In genomic region chr5:124943793-124944383, GRCm38 (mm10) we compare ENCODE assay signal across 9 mouse cellular contexts. TPM values are rescaled to one million over a fixed set of nuclear protein-coding genes. Genes with fewer than 3 reads are reported as not detected.
DNase-seq lines count a peak whose midpoint lies in the region; ATAC-seq lines count a peak whose summit lies in the region.
"Had no signal": no experiment of that assay in that cellular context is flagged by ENCODE, and none has a peak within 500 bp of the region (broad histone marks: within the 10 kb centered on the region; RNA-seq: fewer than 3 reads in every experiment).

No protein-coding gene starts in this region.

- 0 out of 2 replicates have a peak, but pooled peaks cover 5% of the 10 kb centered on the region for H3K4me1 ChIP-seq in kidney, embryonic 15.5 days
- H3K4me1 ChIP-seq in forebrain, embryonic 13.5 days, result peaks cover 7% of the 10 kb centered on the region; the same call in 1 of the 2 replicates
- H3K4me1 ChIP-seq: stomach, embryonic 15.5 days had no signal

- H3K9ac ChIP-seq in kidney, embryonic 15.5 days, result no peak overlapping the region
- H3K9ac ChIP-seq in forebrain, embryonic 13.5 days, result no peak overlapping the region
- H3K9ac ChIP-seq: stomach, embryonic 15.5 days had no signal

- no peak overlapping the region for H3K27ac ChIP-seq in kidney, embryonic 15.5 days
- no peak overlapping the region for H3K27ac ChIP-seq in forebrain, embryonic 13.5 days
- H3K27ac ChIP-seq: stomach, embryonic 15.5 days had no signal

- peak; percentile 71 for DNase-seq in kidney, adult 18-20 months
- DNase-seq in adrenal gland, postnatal 10 days, result peak; percentile 78
- peak; percentile 69 for DNase-seq in gastrocnemius, postnatal 14 days
- DNase-seq in left cerebral cortex, postnatal 25 days (ENCODE audit: low spot score in 2 of 2), result peak; percentile 35 to 41
- peak; percentile 69 for DNase-seq in retina, postnatal 1 day

- no peak for ATAC-seq in kidney, embryonic 15.5 days (replicated peaks; ENCODE audit: low FRiP score)
- ATAC-seq in CD4-positive, CD25-positive, alpha-beta regulatory T cell, adult 4 months, result peak; percentile 65
- no peak for ATAC-seq in forebrain, embryonic 13.5 days

- no peaks in the 10 kb centered on the region for H3K27me3 ChIP-seq in kidney, embryonic 15.5 days
- no peaks in the 10 kb centered on the region for H3K27me3 ChIP-seq in forebrain, embryonic 13.5 days
- H3K27me3 ChIP-seq: stomach, embryonic 15.5 days had no signal

- no peak overlapping the region for H3K4me2 ChIP-seq in kidney, embryonic 15.5 days
- no peak overlapping the region for H3K4me2 ChIP-seq in forebrain, embryonic 13.5 days
- H3K4me2 ChIP-seq: stomach, embryonic 15.5 days had no signal

- no peak overlapping the region for H3K4me3 ChIP-seq in kidney, embryonic 15.5 days (replicated peaks)
- no peak overlapping the region for H3K4me3 ChIP-seq in forebrain, embryonic 13.5 days
- H3K4me3 ChIP-seq: stomach, embryonic 15.5 days had no signal

- intact Hi-C loops in gastrocnemius, postnatal 14 days (cut with DNase I; ENCODE audit: low total_unique reads), result loop anchor here (5.0 to 10.0 kb wide), 2 partner anchors 68 to 161 kb away; no protein-coding TSS in a partner anchor
- intact Hi-C loops in left cerebral cortex, postnatal 25 days (cut with DNase I), result loop anchor here (1.0 kb wide), 1 partner anchor 70 kb away; no protein-coding TSS in a partner anchor

- no peaks in the 10 kb centered on the region for H3K36me3 ChIP-seq in kidney, embryonic 15.5 days
- no peaks in the 10 kb centered on the region for H3K36me3 ChIP-seq in forebrain, embryonic 13.5 days (ENCODE audit: poor library complexity, severe bottlenecking)
- H3K36me3 ChIP-seq: stomach, embryonic 15.5 days had no signal

- WGBS in kidney, embryonic 15.5 days, result 57% methylated on average over 12 of the region's 12 CpGs
- 66% methylated on average over 12 of the region's 12 CpGs for WGBS in forebrain, embryonic 13.5 days

- H3K9me3 ChIP-seq in kidney, embryonic 15.5 days (replicated peaks), result no peaks in the 10 kb centered on the region
- H3K9me3 ChIP-seq in forebrain, embryonic 13.5 days (replicated peaks), result peaks cover 7% of the 10 kb centered on the region
- H3K9me3 ChIP-seq: stomach, embryonic 15.5 days had no signal

RNA-seq across cellular contexts. Expression of gene Rflna, which starts 59.1 kb away (rescaled TPM):
- polyA plus RNA-seq in kidney, embryonic 15.5 days (2015; fragmentation: Nextera tagmentation; extraction: Ambion mirVana), result 4.6 and 5.0 TPM in 2 replicates
- polyA plus RNA-seq in CD4-positive, CD25-positive, alpha-beta regulatory T cell, adult 4 months (2017; shearing (Covaris generic)), result not detected
- 1 to 10 TPM; 4.3 TPM for total RNA-seq in adrenal gland, postnatal 10 days (2021)
- total RNA-seq in gastrocnemius, postnatal 14 days (2021), result under 1 TPM; 0.84 to 0.98 TPM
- 1 to 10 TPM in 1 of 2 experiments, under 1 TPM in 1; 0.87 to 1.0 TPM for total RNA-seq in left cerebral cortex, postnatal 25 days (2021)
- 2.7 and 3.5 TPM in 2 replicates for polyA plus RNA-seq in forebrain, embryonic 13.5 days (2015; fragmentation: Nextera tagmentation; extraction: Ambion mirVana)
